Mouse (Mus musculus) cerebellum, postnatal 25 days (tissue): ENCODE measurements around the gene Gm5416.
"Not testable (repeated sequence)": the region's sequence is repeated elsewhere in the genome, so short reads cannot be mapped to it uniquely, and the experiment has no call there.

Source experiments
- DNase-seq, 2 experiments: peaks; one replicate each; pipeline ENCODE4 v3.0.0; 2021; ENCODE audit warnings: mixed read lengths in 2 of 2

Gm5416 gene

GRCm38 (mm10) chr16:36209967-36210453 is at the start of gene Gm5416:
Gm5416 (plus strand) TSS chr16:36210403.
- DNase-seq: no peak

GRCm38 (mm10) chr16:36167841-36168240 is 42.4 kb upstream of the Gm5416 start:
- not testable (repeated sequence) for DNase-seq

- no peak for DNase-seq
These were observed 34.1 kb upstream of the Gm5416 start for GRCm38 (mm10) chr16:36176108-36176507.

- no peak for DNase-seq
These were observed 30.3 kb upstream of the Gm5416 start for GRCm38 (mm10) chr16:36179910-36180309.

DNA sequence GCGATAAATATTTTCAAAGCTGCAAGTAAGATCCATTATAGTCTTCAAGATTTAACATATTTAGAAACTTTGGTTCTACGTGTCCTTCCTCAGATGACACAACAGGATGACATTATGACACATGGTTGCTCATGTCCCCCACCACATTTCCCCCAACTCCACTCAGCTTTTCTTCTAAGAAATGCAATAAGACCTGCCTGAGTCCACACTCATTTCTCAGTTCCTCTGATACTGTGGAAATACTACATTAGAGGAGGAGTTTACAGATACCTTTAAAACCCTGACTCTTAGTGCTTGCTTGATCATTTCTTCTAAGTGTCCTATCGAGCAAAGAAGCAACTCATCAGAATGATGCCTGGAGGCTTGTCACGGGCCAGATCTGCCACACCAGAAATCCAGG is 26.3 kb upstream of the Gm5416 start, which contains the start of gene Gm5483:
TSS of gene Gm5483 (plus strand) at position 301 of the 400 bp plus-strand sequence.
- DNase-seq: not testable (repeated sequence)

DNA sequence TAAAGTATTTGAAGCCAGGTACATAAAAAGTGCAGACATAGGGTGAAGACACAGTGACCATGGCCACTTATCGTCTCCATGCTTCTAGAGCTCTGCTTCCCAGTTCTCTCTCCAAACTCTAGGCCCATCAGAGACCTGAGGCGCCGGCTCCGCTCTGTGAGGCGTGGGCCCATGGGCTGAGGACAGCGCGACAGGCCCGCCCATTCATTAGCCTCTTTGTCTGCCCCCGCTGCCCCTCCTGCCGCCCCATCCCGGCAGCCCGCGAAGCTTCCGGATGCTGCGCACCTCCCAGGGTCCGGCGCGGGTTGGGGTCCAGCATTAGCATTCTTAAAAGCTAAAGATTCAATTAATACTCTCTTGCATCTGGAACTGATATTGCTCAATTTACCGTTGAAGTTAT is 11.0 kb upstream of the Gm5416 start:
- no peak for DNase-seq

DNA sequence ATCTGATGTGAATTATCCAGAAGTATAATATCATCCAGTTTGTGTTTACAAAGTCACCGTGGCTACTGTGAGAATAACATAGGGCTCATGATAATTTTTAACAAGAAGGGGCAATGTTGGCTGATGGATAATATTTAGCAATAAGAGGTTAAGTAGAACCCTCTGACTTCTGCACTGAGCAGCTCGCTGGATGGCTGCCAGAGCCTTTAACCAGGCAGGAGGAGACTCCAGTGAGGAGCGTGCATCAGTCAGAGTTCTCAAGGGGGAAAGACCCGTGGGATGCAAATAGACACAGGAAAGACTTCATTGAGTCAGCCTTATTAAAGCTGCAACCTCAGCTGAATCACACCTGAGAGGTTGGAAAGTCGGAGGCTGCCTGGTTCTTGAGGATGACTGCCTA is 6.4 kb upstream of the Gm5416 start:
- no peak for DNase-seq

DNA sequence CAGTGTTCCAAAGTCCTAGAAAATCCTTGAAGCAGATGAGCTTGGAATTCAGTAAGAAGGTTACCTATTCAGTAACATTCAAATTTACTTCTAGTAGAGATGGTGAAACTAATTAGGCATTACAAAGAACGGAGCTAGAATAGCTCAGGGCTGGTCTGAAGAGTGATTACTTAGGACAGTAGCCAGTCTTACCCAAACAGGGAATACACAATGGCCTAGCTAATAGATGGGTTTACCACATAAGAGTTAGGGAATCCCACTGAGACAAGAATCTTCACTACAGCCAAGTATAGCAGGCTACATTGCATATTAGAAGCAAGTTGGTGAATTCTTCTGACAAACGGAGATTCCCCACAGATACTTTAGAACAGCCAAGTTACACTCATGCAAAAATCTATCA is 4.5 kb upstream of the Gm5416 start:
- DNase-seq: not testable (repeated sequence)

- not testable (repeated sequence) for DNase-seq
These were observed 11.0 kb downstream of the Gm5416 start, which contains the start of gene 2010005H15Rik for GRCm38 (mm10) chr16:36221168-36221567. 2010005H15Rik (plus strand) TSS chr16:36221468.

GRCm38 (mm10) chr16:36260585-36260984 is 50.4 kb downstream of the Gm5416 start:
- not testable (repeated sequence) for DNase-seq
